Mouse (Mus musculus) lung, postnatal 36 days (tissue): ENCODE measurements around the gene Apbb2.
A peak's percentile ranks its signal among the peaks of the same experiment; 100 is the strongest.

ENCODE experiments used
- DNase-seq: peaks from one replicate; pipeline ENCODE4 v3.0.0; 2022; ENCODE audit warnings: mixed read lengths

Apbb2 gene

GRCm38 (mm10) chr5:66545573-66546141 lies 72.9 kb downstream of the Apbb2 start:
- DNase-seq, result no peak

- DNase-seq, result peak; percentile 77
Observed at GRCm38 (mm10) chr5:66543761-66544160, 74.8 kb downstream of the Apbb2 start.

GRCm38 (mm10) chr5:66543344-66543743 lies 75.2 kb downstream of the Apbb2 start:
- peak; percentile 40 for DNase-seq

GRCm38 (mm10) chr5:66542521-66542920 lies 76.1 kb downstream of the Apbb2 start:
- no peak for DNase-seq

GRCm38 (mm10) chr5:66541385-66541784 lies 77.2 kb downstream of the Apbb2 start:
- DNase-seq, result no peak

GRCm38 (mm10) chr5:66540246-66540645 lies 78.3 kb downstream of the Apbb2 start:
- no peak for DNase-seq

GRCm38 (mm10) chr5:66537811-66538210 lies 80.8 kb downstream of the Apbb2 start:
- no peak for DNase-seq

- peak; percentile 38 for DNase-seq
Observed at GRCm38 (mm10) chr5:66536696-66537358, 81.8 kb downstream of the Apbb2 start.

- DNase-seq, result no peak
Observed at GRCm38 (mm10) chr5:66535566-66536236, 82.9 kb downstream of the Apbb2 start.

- DNase-seq, result peak; percentile 89
Observed at GRCm38 (mm10) chr5:66533711-66534425, 84.7 kb downstream of the Apbb2 start.

GRCm38 (mm10) chr5:66532827-66533226 lies 85.8 kb downstream of the Apbb2 start:
- DNase-seq, result peak; percentile 59

GRCm38 (mm10) chr5:66530361-66530760 lies 88.2 kb downstream of the Apbb2 start:
- DNase-seq, result no peak

- no peak for DNase-seq
Observed at GRCm38 (mm10) chr5:66529631-66530030, 89.0 kb downstream of the Apbb2 start.

GRCm38 (mm10) chr5:66528567-66528966 lies 90.0 kb downstream of the Apbb2 start:
- no peak for DNase-seq

- DNase-seq, result no peak
Observed at GRCm38 (mm10) chr5:66527090-66527489, 91.5 kb downstream of the Apbb2 start.

GRCm38 (mm10) chr5:66525002-66525401 lies 93.6 kb downstream of the Apbb2 start:
- no peak for DNase-seq

GRCm38 (mm10) chr5:66523681-66524503 lies 94.7 kb downstream of the Apbb2 start:
- DNase-seq, result peak; percentile 47

- no peak for DNase-seq
Observed at GRCm38 (mm10) chr5:66521250-66521649, 97.3 kb downstream of the Apbb2 start.

- no peak for DNase-seq
Observed at GRCm38 (mm10) chr5:66519511-66519910, 99.1 kb downstream of the Apbb2 start.

GRCm38 (mm10) chr5:66518411-66519006 lies 100.1 kb downstream of the Apbb2 start:
- peak; percentile 34 for DNase-seq

- DNase-seq, result no peak
Observed at GRCm38 (mm10) chr5:66517503-66517902, 101.1 kb downstream of the Apbb2 start.

GRCm38 (mm10) chr5:66516311-66516710 lies 102.3 kb downstream of the Apbb2 start:
- no peak for DNase-seq
